Mouse (Mus musculus): ENCODE results near the gene Ccin.

- no peak for TF ChIP-seq POLR2A (IDR thresholded peaks at IDR 0.05; ENCODE audit: borderline replicate concordance, extremely low read depth, insufficient read depth, insufficient read length, poor library complexity, severe bottlenecking)
- TF ChIP-seq CTCF (IDR thresholded peaks at IDR 0.05; ENCODE audit: borderline replicate concordance, extremely low read depth, insufficient read depth, insufficient read length) = no peak
Measured at GRCm38 (mm10) chr4:43960207-43960606, 23.1 kb upstream of the Ccin start.

Data from brain, embryonic 14.5 days (tissue).